Mouse (Mus musculus): ENCODE data around the gene Rab31.
"Not testable (repeated sequence)": the region's sequence is repeated elsewhere in the genome, so short reads cannot be mapped to it uniquely, and the experiment has no call there.

Rab31 gene

GRCm38 (mm10) chr17:65662662-65663061 lies 109.9 kb downstream of the Rab31 start:
- no peak for DNase-seq (ENCODE audit: low read depth)

- DNase-seq (ENCODE audit: low read depth), result no peak
These were observed 114.1 kb downstream of the Rab31 start for GRCm38 (mm10) chr17:65658416-65658815.

- DNase-seq (ENCODE audit: low read depth), result no peak
These were observed 114.6 kb downstream of the Rab31 start for GRCm38 (mm10) chr17:65657958-65658357.

- no peak for DNase-seq (ENCODE audit: low read depth)
These were observed 115.8 kb downstream of the Rab31 start for GRCm38 (mm10) chr17:65656731-65657130.

- DNase-seq (ENCODE audit: low read depth), result no peak
These were observed 116.5 kb downstream of the Rab31 start for GRCm38 (mm10) chr17:65656076-65656475.

GRCm38 (mm10) chr17:65655608-65656007 lies 116.9 kb downstream of the Rab31 start:
- no peak for DNase-seq (ENCODE audit: low read depth)

- DNase-seq (ENCODE audit: low read depth), result no peak
These were observed 122.0 kb downstream of the Rab31 start for GRCm38 (mm10) chr17:65650598-65650997.

- DNase-seq (ENCODE audit: low read depth), result no peak
These were observed 123.4 kb downstream of the Rab31 start for GRCm38 (mm10) chr17:65649175-65649493.

GRCm38 (mm10) chr17:65648371-65649174 lies 124.0 kb downstream of the Rab31 start:
- no peak for DNase-seq (ENCODE audit: low read depth)

GRCm38 (mm10) chr17:65647961-65648360 lies 124.6 kb downstream of the Rab31 start:
- no peak for DNase-seq (ENCODE audit: low read depth)

- no peak for DNase-seq (ENCODE audit: low read depth)
These were observed 125.3 kb downstream of the Rab31 start for GRCm38 (mm10) chr17:65647226-65647625.

- no peak for DNase-seq (ENCODE audit: low read depth)
These were observed 129.0 kb downstream of the Rab31 start for GRCm38 (mm10) chr17:65643579-65643978.

- peak; percentile 74 for DNase-seq (ENCODE audit: low read depth)
These were observed 129.5 kb downstream of the Rab31 start for GRCm38 (mm10) chr17:65643051-65643521.

GRCm38 (mm10) chr17:65642578-65642991 lies 130.0 kb downstream of the Rab31 start:
- DNase-seq (ENCODE audit: low read depth), result no peak

GRCm38 (mm10) chr17:65641734-65642218 lies 130.8 kb downstream of the Rab31 start, which contains the start of gene Txndc2:
Txndc2 (minus strand) TSS chr17:65642168.
- DNase-seq (ENCODE audit: low read depth), result no peak

GRCm38 (mm10) chr17:65639144-65639543 lies 133.4 kb downstream of the Rab31 start:
- no peak for DNase-seq (ENCODE audit: low read depth)

- DNase-seq (ENCODE audit: low read depth), result no peak
These were observed 136.7 kb downstream of the Rab31 start for GRCm38 (mm10) chr17:65635715-65636360.

GRCm38 (mm10) chr17:65629943-65630342 lies 142.6 kb downstream of the Rab31 start:
- no peak for DNase-seq (ENCODE audit: low read depth)

GRCm38 (mm10) chr17:65628823-65629532 lies 143.6 kb downstream of the Rab31 start:
- not testable (repeated sequence) for DNase-seq (ENCODE audit: low read depth)

GRCm38 (mm10) chr17:65626301-65626700 lies 146.3 kb downstream of the Rab31 start:
- no peak for DNase-seq (ENCODE audit: low read depth)

GRCm38 (mm10) chr17:65625563-65625962 lies 147.0 kb downstream of the Rab31 start:
- no peak for DNase-seq (ENCODE audit: low read depth)

GRCm38 (mm10) chr17:65623130-65623529 lies 149.4 kb downstream of the Rab31 start:
- DNase-seq (ENCODE audit: low read depth), result no peak

- no peak for DNase-seq (ENCODE audit: low read depth)
These were observed 154.1 kb downstream of the Rab31 start for GRCm38 (mm10) chr17:65618431-65618830.
